ENCODE assay signal across 11 mouse cellular contexts in the genomic region with DNA sequence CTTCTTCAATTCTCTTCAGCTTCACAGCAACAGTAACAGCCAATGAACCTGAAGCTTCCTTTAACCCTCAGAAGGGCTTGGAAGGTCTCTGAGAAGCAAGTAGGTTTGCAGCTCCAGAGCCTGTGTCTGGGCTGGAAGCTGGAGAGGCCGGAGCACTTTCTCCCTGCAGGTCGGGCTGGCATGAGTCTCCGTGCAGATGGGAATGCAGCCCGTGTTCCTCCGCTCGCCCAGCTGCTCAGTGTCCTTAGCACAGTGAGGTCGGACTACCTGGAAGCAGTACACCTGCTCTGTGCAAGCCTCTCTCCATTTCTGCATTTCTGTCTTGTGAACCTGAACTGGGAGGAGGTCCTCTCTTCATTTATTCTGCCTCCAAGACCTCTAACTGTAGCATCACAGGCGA. TPM values are rescaled to one million over a fixed set of nuclear protein-coding genes. Genes with fewer than 3 reads are reported as not detected.
DNase-seq lines count a peak whose midpoint lies in the region; ATAC-seq and TF ChIP-seq lines count a peak whose summit lies in the region.
"Had no signal": no experiment of that assay in that cellular context is flagged by ENCODE, and none has a peak within 500 bp of the region (broad histone marks: within the 10 kb centered on the region; RNA-seq: fewer than 3 reads in every experiment).

No protein-coding gene starts in this region.

- H3K36me3 ChIP-seq in kidney, embryonic 14.5 days (ENCODE audit: control insufficient read depth, insufficient read depth, low read length): 0 out of 2 replicates have a peak, but pooled peaks cover 3% of the 10 kb centered on the region
- no peaks in the 10 kb centered on the region for H3K36me3 ChIP-seq in hindbrain, postnatal 0 days (ENCODE audit: insufficient read depth, low read length)
- H3K36me3 ChIP-seq: limb, embryonic 12.5 days had no signal

- no peak overlapping the region for H3K27ac ChIP-seq in kidney, embryonic 14.5 days (ENCODE audit: low read depth, low read length)
- H3K27ac ChIP-seq in cerebellum, adult 2 months (ENCODE audit: insufficient read depth, low read length): peak overlapping the region; percentile 9; the same call in 1 of the 2 replicates
- peak overlapping the region; percentile 37; the same call in 1 of the 2 replicates for H3K27ac ChIP-seq in hindbrain, postnatal 0 days
- H3K27ac ChIP-seq: limb, embryonic 12.5 days had no signal

- TF ChIP-seq CTCF in cerebellum, adult 2 months (IDR thresholded peaks at IDR 0.05; ENCODE audit: borderline replicate concordance, insufficient read depth, low read depth, low read length): no peak
- no peak for TF ChIP-seq CTCF in hindbrain, postnatal 0 days (IDR thresholded peaks at IDR 0.05; ENCODE audit: low read depth)

- no peak for ATAC-seq in cerebellum, adult (ENCODE audit: insufficient number of reproducible peaks, low FRiP score, low TSS enrichment)
- ATAC-seq in kidney, embryonic 14.5 days (ENCODE audit: low FRiP score, low TSS enrichment): no peak
- no peak for ATAC-seq in hindbrain, postnatal 0 days

- DNase-seq in cerebellum, adult 11 months: peak; percentile 43
- no peak for DNase-seq in kidney, adult 11 months
- peak; percentile 47 to 57 for DNase-seq in cerebellum, adult 2 months
- DNase-seq in hindbrain, postnatal 0 days (ENCODE audit: low spot score): no peak
- no peak for DNase-seq in urinary bladder, postnatal 36 days (ENCODE audit: low spot score in 2 of 2)
- DNase-seq in T-cell, adult 2 months (ENCODE audit: low spot score): no peak
- DNase-seq: gastrocnemius, postnatal 36 days had no signal

- no peak overlapping the region for H3K4me2 ChIP-seq in kidney, embryonic 14.5 days (replicated peaks; ENCODE audit: low read depth, low read length)
- 0 out of 2 replicates have a peak overlapping the region, but pooled peaks have one; percentile 2 for H3K4me2 ChIP-seq in hindbrain, postnatal 0 days (ENCODE audit: low read depth, low read length)
- H3K4me2 ChIP-seq: limb, embryonic 12.5 days had no signal

- H3K4me3 ChIP-seq in kidney, embryonic 14.5 days (ENCODE audit: low read length): no peak overlapping the region
- H3K4me3 ChIP-seq in cerebellum, adult 2 months (replicated peaks; ENCODE audit: insufficient read depth, low read depth, low read length): no peak overlapping the region
- H3K4me3 ChIP-seq in hindbrain, postnatal 0 days (ENCODE audit: low read length): no peak overlapping the region
- H3K4me3 ChIP-seq: limb, embryonic 12.5 days had no signal

- no peaks in the 10 kb centered on the region; the same call in 1 of the 2 replicates for H3K27me3 ChIP-seq in kidney, embryonic 14.5 days (ENCODE audit: control insufficient read depth, insufficient read depth, low read length)
- H3K27me3 ChIP-seq in cerebellum, adult 2 months (ENCODE audit: control insufficient read depth, insufficient read depth, low read length): no peaks in the 10 kb centered on the region
- no peaks in the 10 kb centered on the region for H3K27me3 ChIP-seq in hindbrain, postnatal 0 days (ENCODE audit: insufficient read depth, low read length)

- no peak for TF ChIP-seq POLR2A in cerebellum, adult 2 months (IDR thresholded peaks at IDR 0.05; ENCODE audit: borderline replicate concordance, insufficient read depth, low read length)

- 74% methylated on average over 8 of the region's 8 CpGs for WGBS in kidney, embryonic 14.5 days
- 24% methylated on average over 8 of the region's 8 CpGs for WGBS in cerebellum, adult 2 months
- WGBS in hindbrain, postnatal 0 days: 49% methylated on average over 8 of the region's 8 CpGs

- 0 out of 2 replicates have a peak overlapping the region, but pooled peaks have one; percentile 18 for H3K9ac ChIP-seq in kidney, embryonic 14.5 days (ENCODE audit: low read depth, low read length)
- H3K9ac ChIP-seq in hindbrain, postnatal 0 days (replicated peaks; ENCODE audit: low read length): no peak overlapping the region
- H3K9ac ChIP-seq: limb, embryonic 12.5 days had no signal

- H3K4me1 ChIP-seq in kidney, embryonic 14.5 days (ENCODE audit: control insufficient read depth, insufficient read depth, low read length): peaks cover 43% of the 10 kb centered on the region
- H3K4me1 ChIP-seq in cerebellum, adult 2 months (ENCODE audit: control insufficient read depth, insufficient read depth, low read length): peaks cover 20% of the 10 kb centered on the region
- peaks cover 36% of the 10 kb centered on the region for H3K4me1 ChIP-seq in hindbrain, postnatal 0 days (ENCODE audit: insufficient read depth, low read length)

- H3K9me3 ChIP-seq in kidney, embryonic 14.5 days (ENCODE audit: control insufficient read depth, low read length): no peaks in the 10 kb centered on the region
- no peaks in the 10 kb centered on the region for H3K9me3 ChIP-seq in hindbrain, postnatal 0 days (ENCODE audit: low read length)
- H3K9me3 ChIP-seq: limb, embryonic 12.5 days had no signal

RNA-seq across cellular contexts. Expression of gene Golt1a, which starts 53.3 kb away (rescaled TPM):
- 2.6 and 6.1 TPM in 2 replicates for polyA plus RNA-seq in kidney, embryonic 14.5 days (2014; fragmentation: Nextera tagmentation; extraction: Ambion mirVana)
- not detected in 2 replicates for polyA plus RNA-seq in cerebellum, adult 2 months (2012; rRNA removed)
- not detected in 2 replicates for total RNA-seq in hindbrain, postnatal 0 days (2014; rRNA removed)
- polyA plus RNA-seq in hindbrain, postnatal 0 days (2015; fragmentation: Nextera tagmentation; extraction: Ambion mirVana): 0.08 TPM in 1 of 2 replicates, not detected in the other
- total RNA-seq: ES-E14; gastrocnemius, postnatal 36 days had no signal
- polyA plus RNA-seq: limb, embryonic 12.5 days had no signal

Comparison
In these comparisons a context has a peak if more than half of its experiments do, and no peak if none do; other contexts are left out.
1. DNase-seq: peak in cerebellum, adult 11 months (single experiment) and cerebellum, adult 2 months (2 of 2); none in kidney, adult 11 months (single experiment), hindbrain, postnatal 0 days (single experiment), urinary bladder, postnatal 36 days (0 of 2) and T-cell, adult 2 months (single experiment).